Mouse (Mus musculus) cortical plate, adult 2 months (tissue): ENCODE results near the gene Hist1h2ah.

Experiments
- CTCF ChIP-seq: fragments of 200-500 bp; IDR thresholded peaks from 2 replicates; pipeline ENCODE4 v1.5.1; 2011; ENCODE audit warnings: mild to moderate bottlenecking, control low read depth, low read length; ENCODE audit not compliant: insufficient read depth; ENCODE audit errors: extremely low read depth
- POLR2A ChIP-seq: fragments of 200-500 bp; IDR thresholded peaks from 2 replicates; pipeline ENCODE4 v1.6.1; 2011; ENCODE audit warnings: mild to moderate bottlenecking, low read length, control low read depth; ENCODE audit not compliant: insufficient read depth; ENCODE audit errors: extremely low read depth

- TF ChIP-seq POLR2A = no peak
- no peak for TF ChIP-seq CTCF
These were observed 26.1 kb upstream of the Hist1h2ah start for GRCm38 (mm10) chr13:22061422-22061821.
